Mouse (Mus musculus) skeletal muscle tissue, adult 2 months (tissue): ENCODE data around the gene Rasgrf2.

Experiments used
- DNase-seq: peaks from one replicate; pipeline ENCODE4 v3.0.0-alpha.2; 2012; ENCODE audit warnings: low read depth, low spot score

Gene Rasgrf2

GRCm38 (mm10) chr13:91884714-91885386 lies 246.6 kb downstream of the Rasgrf2 start:
- DNase-seq: no peak

DNA sequence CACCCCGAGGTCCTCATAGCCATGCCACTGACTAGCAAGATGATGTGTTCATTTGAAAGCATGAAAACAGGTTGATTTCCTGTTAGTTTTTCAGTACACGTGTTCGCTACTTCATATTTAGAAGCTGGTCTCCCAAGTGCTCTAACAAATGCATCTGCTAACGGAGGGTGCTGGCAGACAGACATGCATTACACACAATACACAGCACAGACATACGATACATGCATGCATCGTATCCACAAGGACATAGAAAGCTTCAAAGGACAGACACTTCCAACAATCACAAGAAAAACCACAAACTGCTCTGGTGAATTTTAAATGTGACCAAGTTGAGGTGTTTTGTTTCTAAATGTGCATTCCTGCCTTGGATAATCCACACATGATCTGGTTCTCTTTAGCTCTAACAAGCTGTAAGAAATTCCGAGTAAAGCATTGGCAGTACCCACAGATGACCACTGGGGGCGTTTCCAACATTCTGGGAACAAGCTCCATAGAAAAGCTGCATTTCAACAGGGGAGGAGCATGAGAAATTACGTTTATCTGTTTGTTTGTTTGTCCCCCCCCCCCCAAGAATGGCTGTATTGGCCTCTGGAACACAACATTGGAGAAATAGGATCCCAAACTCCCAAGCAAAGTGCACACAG lies 249.5 kb downstream of the Rasgrf2 start:
- no peak for DNase-seq

- DNase-seq: no peak
These were observed 251.2 kb downstream of the Rasgrf2 start for GRCm38 (mm10) chr13:91880256-91880655.

GRCm38 (mm10) chr13:91877996-91878395 lies 253.5 kb downstream of the Rasgrf2 start:
- DNase-seq: peak; percentile 57

GRCm38 (mm10) chr13:91877350-91877749 lies 254.1 kb downstream of the Rasgrf2 start:
- peak; percentile 91 for DNase-seq

GRCm38 (mm10) chr13:91876741-91877349 lies 254.6 kb downstream of the Rasgrf2 start, which contains the start of gene Ckmt2:
TSS of gene Ckmt2 (minus strand) at chr13:91876885.
- peak; percentile 94 for DNase-seq

DNA sequence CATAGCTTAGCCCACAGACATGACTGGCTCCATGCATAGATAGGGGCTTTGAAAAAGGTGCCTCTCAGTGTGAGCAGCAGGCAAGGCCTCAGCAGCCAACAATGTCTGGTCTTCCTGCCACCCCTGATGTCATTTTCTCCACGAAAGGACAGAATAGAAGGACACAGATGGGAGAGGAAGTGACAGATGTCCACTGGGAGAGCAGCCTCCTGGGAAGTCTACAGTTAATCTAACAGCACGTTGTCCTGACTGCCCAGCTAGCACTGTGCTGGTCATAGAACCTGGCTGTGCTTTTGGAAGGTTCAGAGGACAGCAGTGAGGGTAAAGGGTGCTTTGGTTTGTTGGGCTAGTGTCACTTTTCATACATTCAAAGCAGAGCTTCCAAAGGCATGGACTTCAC lies 255.9 kb downstream of the Rasgrf2 start:
- DNase-seq: no peak

GRCm38 (mm10) chr13:91874565-91874964 lies 256.9 kb downstream of the Rasgrf2 start:
- no peak for DNase-seq

- DNase-seq: peak; percentile 44
These were observed 257.6 kb downstream of the Rasgrf2 start for GRCm38 (mm10) chr13:91873734-91874329.

- DNase-seq: no peak
These were observed 262.9 kb downstream of the Rasgrf2 start for GRCm38 (mm10) chr13:91868577-91868976.

GRCm38 (mm10) chr13:91858835-91859234 lies 272.6 kb downstream of the Rasgrf2 start:
- DNase-seq: no peak

- DNase-seq: no peak
These were observed 274.0 kb downstream of the Rasgrf2 start for GRCm38 (mm10) chr13:91857427-91857826.

DNA sequence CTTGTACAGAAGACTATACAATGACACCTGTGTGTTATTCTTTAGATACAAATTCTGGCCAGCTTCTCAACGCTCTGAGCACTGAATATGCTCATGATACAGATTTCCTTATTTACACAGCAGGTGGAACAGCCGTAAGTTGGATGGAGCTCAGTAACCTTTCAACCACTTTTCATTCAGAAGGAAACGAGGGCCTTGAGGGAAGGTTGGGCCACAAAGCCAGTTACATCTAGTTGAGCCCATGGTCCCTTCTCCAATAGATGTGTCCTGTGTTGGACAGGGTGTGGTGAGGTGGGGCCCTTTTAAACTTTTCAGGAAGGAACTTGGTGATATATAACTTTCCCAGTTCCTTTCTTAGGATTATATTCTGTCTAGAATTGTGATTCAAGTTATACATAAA lies 277.0 kb downstream of the Rasgrf2 start:
- DNase-seq: no peak
